Mouse (Mus musculus) lung, embryonic 16.5 days (tissue): ENCODE measurements at regions not wholly inside any gene's neighbourhood (a gene's known extent, or its start where the extent isn't known, plus 50 kb on each side); places are given as distances from the start of the nearest gene placed in this dataset.

Source experiments
- ATAC-seq: fragments of 200-750 bp; cut with Nextera tagmentation; 2 replicates; pipeline ENCODE4 v1.8.0; 2017; ENCODE audit warnings: low read depth, mild to moderate bottlenecking, moderate library complexity
- H3K27ac ChIP-seq: fragments of 300-500 bp; sonication (generic); 2 replicates; pipeline ENCODE4 v1.5.1; 2014; ENCODE audit warnings: mild to moderate bottlenecking, control low read depth, low read length
- H3K27me3 ChIP-seq: fragments of 300-500 bp; sonication (generic); 2 replicates; pipeline ENCODE4 v1.6.1; 2014; ENCODE audit warnings: low read depth, low read length, mixed read lengths; ENCODE audit not compliant: control insufficient read depth, insufficient read depth
- H3K36me3 ChIP-seq: fragments of 300-500 bp; sonication (generic); 2 replicates; pipeline ENCODE4 v1.6.1; 2014; ENCODE audit warnings: low read length; ENCODE audit not compliant: control insufficient read depth, insufficient read depth
- H3K4me1 ChIP-seq: fragments of 300-500 bp; sonication (generic); replicated peaks from 2 replicates; pipeline ENCODE4 v1.6.1; 2014; ENCODE audit warnings: low read length, mixed read lengths; ENCODE audit not compliant: control insufficient read depth, insufficient read depth
- H3K4me2 ChIP-seq: fragments of 300-500 bp; sonication (generic); 2 replicates; pipeline ENCODE4 v1.6.1; 2014; ENCODE audit warnings: low read depth, low read length, control low read depth
- H3K4me3 ChIP-seq: fragments of 300-500 bp; sonication (generic); 2 replicates; pipeline ENCODE4 v1.5.1; 2014; ENCODE audit warnings: mild to moderate bottlenecking, low read length, control low read depth
- H3K9ac ChIP-seq: fragments of 300-500 bp; sonication (generic); 2 replicates; pipeline ENCODE4 v1.6.1; 2014; ENCODE audit warnings: low read length, control low read depth
- H3K9me3 ChIP-seq: fragments of 300-500 bp; sonication (generic); 2 replicates; pipeline ENCODE4 v1.6.1; 2016; ENCODE audit warnings: low read length; ENCODE audit not compliant: control insufficient read depth
- WGBS: fragments of 180-500 bp; shearing (Covaris S2); extraction: QIAGEN DNeasy Blood & Tissue Kit; methylation state at CpG from one replicate; pipeline ENCODE4 v1.1.7; 2014; 5-methylcytosine and 5-hydroxymethylcytosine counted together

GRCm38 (mm10) chr5:139613601-139614000, 70.3 kb downstream of the Uncx start:
- Histone ChIP-seq H3K4me3 (no peak overlapping the region), H3K4me2 (no peak overlapping the region), H3K27me3 (peaks cover under 1% of the 10 kb centered on the region), H3K9ac (no peak overlapping the region), H3K36me3 (no peaks in the 10 kb centered on the region), H3K9me3 (no peaks in the 10 kb centered on the region), H3K4me1 (no peaks in the 10 kb centered on the region), H3K27ac (no peak overlapping the region)
- 78% methylated on average over 5 of the region's 5 CpGs for WGBS
- ATAC-seq: no peak

- 15% methylated on average over 36 of the region's 36 CpGs for WGBS
- ATAC-seq: no peak
- Histone ChIP-seq H3K9ac (no peak overlapping the region), H3K9me3 (no peaks in the 10 kb centered on the region), H3K4me1 (no peaks in the 10 kb centered on the region), H3K36me3 (no peaks in the 10 kb centered on the region), H3K27ac (no peak overlapping the region), H3K4me2 (no peak overlapping the region), H3K27me3 (peaks cover 11% of the 10 kb centered on the region), H3K4me3 (no peak overlapping the region)
These were observed 76.2 kb downstream of the Uncx start for GRCm38 (mm10) chr5:139619301-139620161.

GRCm38 (mm10) chr5:139625871-139626460, 82.7 kb downstream of the Uncx start:
- H3K36me3 ChIP-seq: no peaks in the 10 kb centered on the region
- H3K9ac ChIP-seq: no peak overlapping the region
- WGBS: 70% methylated on average over 22 of the region's 22 CpGs
- H3K4me3 ChIP-seq: no peak overlapping the region
- no peaks in the 10 kb centered on the region for H3K4me1 ChIP-seq
- H3K27me3 ChIP-seq: no peaks in the 10 kb centered on the region
- ATAC-seq: no peak
- no peak overlapping the region for H3K27ac ChIP-seq
- H3K9me3 ChIP-seq: no peaks in the 10 kb centered on the region; the same call in 1 of the 2 replicates
- H3K4me2 ChIP-seq: no peak overlapping the region

GRCm38 (mm10) chr5:139627552-139627951, 84.3 kb downstream of the Uncx start:
- WGBS: 19% methylated on average over 1 of the region's 1 CpGs
- ATAC-seq: no peak
- Histone ChIP-seq H3K4me2 (no peak overlapping the region), H3K9me3 (no peaks in the 10 kb centered on the region; the same call in 1 of the 2 replicates), H3K4me1 (no peaks in the 10 kb centered on the region), H3K36me3 (no peaks in the 10 kb centered on the region), H3K27me3 (no peaks in the 10 kb centered on the region), H3K9ac (no peak overlapping the region), H3K4me3 (no peak overlapping the region), H3K27ac (no peak overlapping the region)

- H3K4me1 ChIP-seq: no peaks in the 10 kb centered on the region
- H3K36me3 ChIP-seq: no peaks in the 10 kb centered on the region
- no peaks in the 10 kb centered on the region for H3K9me3 ChIP-seq
- no peak overlapping the region for H3K4me3 ChIP-seq
- no peaks in the 10 kb centered on the region for H3K27me3 ChIP-seq
- no peak overlapping the region for H3K27ac ChIP-seq
- H3K9ac ChIP-seq: no peak overlapping the region
- ATAC-seq: no peak
- H3K4me2 ChIP-seq: no peak overlapping the region
- WGBS: 80% methylated on average over 2 of the region's 2 CpGs
These were observed 93.7 kb downstream of the Uncx start for GRCm38 (mm10) chr5:139637028-139637427.

- Histone ChIP-seq H3K4me1 (no peaks in the 10 kb centered on the region), H3K27me3 (no peaks in the 10 kb centered on the region), H3K4me3 (no peak overlapping the region), H3K9ac (no peak overlapping the region), H3K36me3 (no peaks in the 10 kb centered on the region), H3K4me2 (no peak overlapping the region), H3K9me3 (no peaks in the 10 kb centered on the region), H3K27ac (no peak overlapping the region)
- WGBS: 57% methylated on average over 16 of the region's 16 CpGs
- ATAC-seq: no peak
These were observed 95.2 kb downstream of the Micall2 start for GRCm38 (mm10) chr5:139640652-139641612.

- H3K4me1 ChIP-seq: no peaks in the 10 kb centered on the region
- WGBS: 86% methylated on average over 6 of the region's 6 CpGs
These were observed 91.3 kb downstream of the Micall2 start for GRCm38 (mm10) chr5:139644816-139645215.

GRCm38 (mm10) chr5:139651041-139651440, 85.1 kb downstream of the Micall2 start:
- Histone ChIP-seq H3K36me3 (no peaks in the 10 kb centered on the region), H3K4me2 (no peak overlapping the region), H3K4me3 (no peak overlapping the region), H3K27ac (no peak overlapping the region), H3K4me1 (no peaks in the 10 kb centered on the region), H3K9me3 (no peaks in the 10 kb centered on the region), H3K9ac (no peak overlapping the region), H3K27me3 (no peaks in the 10 kb centered on the region; the same call in 1 of the 2 replicates)
- ATAC-seq: no peak
- WGBS: 29% methylated on average over 4 of the region's 4 CpGs

More at GRCm38 (mm10) chr5:139644816-139645215, 91.3 kb downstream of the Micall2 start:
- no peak overlapping the region for H3K4me2 ChIP-seq
- ATAC-seq: no peak
- H3K4me3 ChIP-seq: no peak overlapping the region
- no peaks in the 10 kb centered on the region for H3K27me3 ChIP-seq
- no peaks in the 10 kb centered on the region for H3K9me3 ChIP-seq
- H3K36me3 ChIP-seq: no peaks in the 10 kb centered on the region
- H3K27ac ChIP-seq: no peak overlapping the region
- no peak overlapping the region for H3K9ac ChIP-seq
